Mouse (Mus musculus) adrenal gland, postnatal 36 days (tissue): Measurements from ENCODE around the gene Rab7. TPM values are rescaled to one million over a fixed set of nuclear protein-coding genes. Genes with fewer than 3 reads are reported as not detected.
A peak's percentile ranks its signal among the peaks of the same experiment; 100 is the strongest.
"Not testable (repeated sequence)": the region's sequence is repeated elsewhere in the genome, so short reads cannot be mapped to it uniquely, and the experiment has no call there.

Source experiments
- DNase-seq, 2 experiments: peaks; one replicate each; pipeline ENCODE4 v3.0.0; 2021; ENCODE audit warnings: mixed read lengths in 1 of 2
- microRNA-seq: library from miRNA; unstranded; fragments of <30 nt; microRNA quantifications from one replicate; pipeline ENCODE4 v1.2.0, GENCODE M21; 2021
- total RNA-seq, 2 experiments: library from RNA; stranded (reverse); gene quantifications; 2 replicates each; pipeline ENCODE4 v1.2.3; 2021

The Rab7 gene
- total RNA-seq, 2 experiments from 2014 or later = 311 to 361 TPM

DNA sequence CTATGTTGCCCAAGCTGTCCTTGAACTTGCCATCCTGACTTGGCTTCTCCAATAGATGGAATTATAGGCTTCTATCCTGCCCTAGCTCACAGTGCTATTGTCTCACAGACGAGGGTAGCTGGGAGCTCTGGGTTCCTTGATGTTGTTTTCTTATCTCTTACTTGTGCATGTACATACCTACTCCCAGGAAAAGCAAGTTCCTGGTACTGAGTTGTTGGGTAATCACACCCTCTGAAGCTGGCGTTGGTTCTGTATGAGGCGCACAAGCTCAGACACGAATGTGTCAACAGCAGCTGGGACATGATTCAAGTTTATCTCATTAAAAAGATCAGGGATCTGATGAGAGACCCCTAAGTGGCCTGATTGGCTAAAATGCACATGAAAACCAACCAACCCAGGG is 41.6 kb downstream of the Rab7 start:
- no peak for DNase-seq

DNA sequence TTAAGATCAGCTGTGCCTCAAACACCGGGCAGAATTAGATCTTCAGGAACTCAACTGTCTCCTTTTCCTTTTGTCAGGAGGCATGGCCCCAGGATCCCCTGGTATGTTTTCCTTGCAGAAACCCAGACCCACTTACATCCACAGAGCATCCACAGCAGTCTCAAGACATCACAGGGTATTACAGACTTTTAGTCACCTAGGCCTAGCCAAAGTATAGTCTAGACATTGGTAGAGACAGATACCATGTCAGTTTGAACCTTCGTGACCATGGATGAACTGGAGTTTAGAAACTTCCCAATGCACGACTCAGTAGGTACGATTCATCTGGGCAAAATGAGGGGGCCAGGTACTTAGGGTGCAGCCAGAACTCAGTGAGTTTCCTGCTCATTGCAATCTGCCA is 46.7 kb downstream of the Rab7 start:
- no peak for DNase-seq

GRCm38 (mm10) chr6:87997706-87998265 is 47.3 kb downstream of the Rab7 start:
- DNase-seq = peak; percentile 81 to 83

DNA sequence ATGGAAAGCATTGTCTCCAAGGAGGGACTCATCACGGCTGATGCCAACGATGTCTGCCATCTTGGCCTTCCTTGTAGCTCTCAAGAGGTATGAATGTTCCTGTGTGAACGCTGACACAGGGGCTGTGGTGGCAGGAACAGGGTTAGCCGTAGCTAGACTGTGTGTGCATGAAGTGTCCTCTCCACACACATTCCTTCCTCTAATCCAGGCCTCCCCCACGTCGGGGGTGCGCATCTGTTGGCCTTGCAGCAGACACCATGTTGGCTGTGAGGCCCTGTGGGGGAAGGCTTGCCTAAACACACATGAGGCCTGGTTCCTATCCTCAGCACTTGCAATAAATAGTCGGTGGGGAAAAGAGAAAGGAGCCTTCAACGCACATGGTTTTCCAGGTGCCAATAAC is 48.5 kb downstream of the Rab7 start:
- DNase-seq = no peak

DNA sequence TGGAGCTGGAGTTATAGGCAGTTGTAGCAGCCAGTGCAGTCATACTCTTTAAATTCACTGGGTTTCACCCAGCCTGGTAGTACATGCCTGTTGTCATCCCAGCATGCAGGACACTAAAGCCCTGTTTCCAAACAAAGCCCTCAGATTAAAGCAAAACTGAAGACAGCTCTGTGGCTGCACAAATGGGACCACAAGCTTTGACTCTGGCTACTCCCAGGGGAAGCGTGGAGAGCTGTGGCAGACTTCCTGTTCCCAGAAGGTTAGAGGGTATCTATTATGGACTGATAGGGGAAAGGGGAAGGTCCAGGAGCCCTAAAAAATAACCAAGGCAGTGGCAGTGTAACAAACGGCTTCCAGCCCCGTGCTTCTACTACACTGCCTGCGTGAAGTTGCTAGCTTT is 49.6 kb downstream of the Rab7 start:
- DNase-seq = no peak

- DNase-seq = peak; percentile 16 to 27
These were observed 51.1 kb downstream of the Rab7 start for GRCm38 (mm10) chr6:87993790-87994571.

- DNase-seq = peak; percentile 55 to 60
These were observed 52.3 kb downstream of the Rab7 start for GRCm38 (mm10) chr6:87992733-87993132.

GRCm38 (mm10) chr6:87991886-87992285 is 53.2 kb downstream of the Rab7 start:
- DNase-seq = peak in 1 of 2 experiments; percentile 29

DNA sequence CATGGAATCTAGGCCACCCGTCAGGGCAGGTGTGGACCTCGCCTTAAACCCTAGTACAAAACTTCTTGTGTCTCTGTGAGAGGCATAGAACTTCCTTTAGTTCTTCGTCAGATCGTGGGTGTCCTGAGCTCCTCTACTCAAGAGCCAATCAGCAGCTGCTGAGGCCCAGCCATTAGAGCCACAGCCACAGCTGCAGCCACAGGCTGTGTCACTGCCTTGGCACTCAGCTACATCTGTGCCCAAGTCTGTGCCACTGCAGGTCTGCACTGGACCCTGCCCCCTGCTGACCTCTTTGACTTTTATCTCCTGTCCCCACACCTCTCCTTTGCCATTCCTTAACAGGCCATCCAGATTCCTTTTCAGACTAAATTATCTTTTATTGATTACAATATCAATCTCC is 53.9 kb downstream of the Rab7 start:
- DNase-seq = no peak

GRCm38 (mm10) chr6:87982506-87982905 is 62.6 kb downstream of the Rab7 start:
- no peak for DNase-seq

- peak; percentile 69 to 73 for DNase-seq
These were observed 63.4 kb downstream of the Rab7 start, which contains the start of gene H1fx for GRCm38 (mm10) chr6:87981547-87982256. TSS of gene H1fx (minus strand) at chr6:87981637.

- DNase-seq = peak; percentile 16 to 35
These were observed 64.0 kb downstream of the Rab7 start for GRCm38 (mm10) chr6:87981030-87981485.

DNA sequence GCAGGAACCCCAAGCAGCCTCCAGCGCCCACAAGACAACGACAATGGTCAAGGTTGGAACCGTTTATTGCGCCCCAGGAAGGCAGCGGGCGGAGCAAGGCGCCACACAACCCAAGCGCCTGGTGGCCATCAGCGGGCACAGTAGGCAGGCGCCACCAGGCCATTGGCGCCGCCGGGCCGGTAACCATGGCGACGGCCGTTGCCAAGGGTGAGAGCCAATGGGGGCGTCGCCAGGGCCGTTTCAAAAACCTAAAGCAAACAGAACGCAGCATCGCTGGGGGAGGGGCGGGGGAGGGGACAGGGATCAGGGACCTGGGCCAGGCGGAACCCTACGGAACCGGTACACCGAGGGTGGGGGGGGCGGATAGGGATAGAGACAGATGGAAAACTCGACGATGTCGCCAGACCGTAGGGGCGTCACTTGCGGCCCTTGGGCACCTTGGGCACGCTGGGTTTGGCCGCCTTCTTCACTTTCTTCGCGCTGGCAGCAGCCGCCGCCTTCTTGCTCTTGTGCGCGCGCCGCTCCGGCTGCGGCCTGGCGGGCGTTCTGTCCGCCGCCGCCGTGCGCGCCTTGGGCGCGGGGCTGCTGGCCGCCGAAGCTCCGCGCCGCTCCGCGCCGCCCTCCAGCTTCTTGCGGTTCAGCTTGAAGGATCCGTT is 64.6 kb downstream of the Rab7 start:
- DNase-seq = peak; percentile 86 to 89

- DNase-seq = no peak
These were observed 65.3 kb downstream of the Rab7 start for GRCm38 (mm10) chr6:87979728-87980127.

GRCm38 (mm10) chr6:87970041-87970440 is 75.0 kb downstream of the Rab7 start:
- DNase-seq = no peak

DNA sequence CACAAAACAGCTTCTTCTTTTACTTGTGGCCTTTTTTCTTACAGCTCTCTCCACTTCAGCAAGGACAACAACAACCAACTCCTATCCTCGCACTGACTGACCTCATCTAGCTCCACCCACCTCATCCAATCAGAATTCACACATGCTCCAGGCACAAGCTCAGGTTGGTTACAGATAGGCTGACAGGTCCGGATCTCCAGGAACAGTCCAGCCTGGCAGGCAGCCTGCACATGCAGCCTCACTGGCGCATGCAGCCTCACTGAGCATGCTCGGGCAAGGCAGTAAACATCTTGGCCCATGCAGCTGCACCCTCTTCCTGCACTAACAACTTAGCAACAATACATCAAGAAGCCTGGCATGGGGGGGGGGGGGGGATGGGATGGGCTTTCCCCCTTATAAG is 82.6 kb downstream of the Rab7 start:
- not testable (repeated sequence) for DNase-seq

Small RNAs within 50 kb of the gene (microRNA-seq; reads per million reads assigned to microRNA genes)
- not detected for gene Gm47286

Other genes with a start within 250 kb of the Rab7 start
- 10 to 100 TPM; 29.1 to 31.1 TPM for gene Rab43, start 233.1 kb downstream of the Rab7 start, total RNA-seq
- gene Gm45140, start 209.5 kb downstream of the Rab7 start, total RNA-seq = 1 to 10 TPM; 2.4 to 5.4 TPM
- gene Isy1, start 206.5 kb downstream of the Rab7 start, total RNA-seq = 100 to 1,000 TPM in 1 of 2 experiments, 10 to 100 TPM in 1; 46.9 to 106 TPM
- 100 to 1,000 TPM; 448 to 491 TPM for gene Cnbp, start 194.2 kb downstream of the Rab7 start, total RNA-seq
- 100 to 1,000 TPM; 104 to 120 TPM for gene Copg1, start 157.5 kb downstream of the Rab7 start, total RNA-seq
- gene Hmces, start 131.3 kb downstream of the Rab7 start, total RNA-seq = 10 to 100 TPM; 21.0 to 25.3 TPM
- 10 to 100 TPM; 11.1 to 11.2 TPM for gene H1fx, start 63.6 kb downstream of the Rab7 start, total RNA-seq
- gene Rpn1, start 39.2 kb upstream of the Rab7 start, total RNA-seq = 100 to 1,000 TPM; 255 to 268 TPM
- 10 to 100 TPM; 21.0 to 21.1 TPM for gene Gata2, start 148.6 kb upstream of the Rab7 start, total RNA-seq
- gene Dnajb8, start 177.0 kb upstream of the Rab7 start, total RNA-seq = not detected